Mouse (Mus musculus) gastrocnemius, postnatal 10 days (tissue): ENCODE data around the gene Unc13b. TPM values are rescaled to one million over a fixed set of nuclear protein-coding genes. Genes with fewer than 3 reads are reported as not detected.

ENCODE experiments used
- DNase-seq: peaks from one replicate; pipeline ENCODE4 v3.0.0; 2021; ENCODE audit warnings: mixed read lengths
- total RNA-seq, 2 experiments: library from RNA; stranded (reverse); gene quantifications; 2 replicates each; pipeline ENCODE4 v1.2.3; 2021

Gene Unc13b
- total RNA-seq, 2 experiments from 2014 or later, result 5.0 to 7.1 TPM

DNA sequence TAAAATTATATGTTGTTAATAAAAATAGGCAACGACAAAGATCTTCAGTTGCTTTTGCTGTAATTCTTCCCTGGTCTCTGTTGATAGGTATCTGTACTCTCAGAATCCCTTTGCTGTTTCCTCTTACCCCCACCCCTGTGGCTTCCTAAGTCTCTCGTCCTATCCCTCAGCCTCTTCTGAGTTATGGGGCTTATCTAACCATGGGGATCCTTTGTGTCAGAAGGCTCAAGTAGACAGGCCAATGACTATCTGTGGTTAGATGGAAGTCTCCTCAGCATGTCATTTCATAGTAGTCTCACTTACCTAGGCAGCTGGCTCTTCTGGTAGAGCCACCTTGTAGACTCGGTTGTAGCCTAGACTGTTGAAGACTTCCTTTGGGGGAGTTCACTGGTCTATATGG, 173.1 kb downstream of the Unc13b start:
- DNase-seq, result no peak

DNA sequence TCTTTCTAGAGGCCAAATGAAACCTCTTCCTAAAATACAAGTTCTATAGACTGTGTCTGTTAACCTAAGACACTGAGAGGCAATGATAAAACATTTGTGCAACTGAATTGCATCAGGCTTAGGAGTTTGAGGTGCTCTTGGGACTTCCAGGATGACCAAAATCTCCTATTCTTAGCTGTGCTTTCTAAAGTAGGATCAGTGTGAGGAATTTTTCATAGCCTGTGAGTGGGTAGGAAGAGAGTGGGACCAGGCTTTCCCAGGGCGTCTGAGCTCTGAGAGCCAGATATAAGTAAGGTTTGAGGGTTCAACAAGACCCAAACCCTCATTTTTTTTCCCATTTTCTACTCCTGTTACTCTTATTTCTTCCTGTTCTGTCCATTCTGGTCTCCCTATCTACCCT, 174.2 kb downstream of the Unc13b start:
- no peak for DNase-seq

DNA sequence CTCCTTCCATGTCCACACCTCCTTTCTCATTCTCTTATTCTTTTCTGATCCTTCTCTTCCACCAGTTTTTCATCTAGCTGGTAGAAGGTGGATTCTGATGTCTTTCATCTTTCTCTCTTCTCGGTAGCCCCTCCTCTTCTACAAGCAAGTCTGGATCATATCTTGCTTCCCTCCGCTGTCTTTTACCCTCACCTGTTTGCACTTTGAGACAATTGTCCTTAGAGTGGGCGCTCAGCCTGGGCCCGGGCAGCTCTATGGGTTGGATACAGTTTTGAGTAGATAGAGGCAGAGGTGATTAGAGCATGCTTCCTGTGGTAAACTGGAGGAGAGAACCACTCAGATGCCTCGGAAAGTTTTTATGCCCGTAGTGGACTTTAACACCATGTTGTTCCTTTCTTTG, 174.7 kb downstream of the Unc13b start:
- DNase-seq, result no peak

DNA sequence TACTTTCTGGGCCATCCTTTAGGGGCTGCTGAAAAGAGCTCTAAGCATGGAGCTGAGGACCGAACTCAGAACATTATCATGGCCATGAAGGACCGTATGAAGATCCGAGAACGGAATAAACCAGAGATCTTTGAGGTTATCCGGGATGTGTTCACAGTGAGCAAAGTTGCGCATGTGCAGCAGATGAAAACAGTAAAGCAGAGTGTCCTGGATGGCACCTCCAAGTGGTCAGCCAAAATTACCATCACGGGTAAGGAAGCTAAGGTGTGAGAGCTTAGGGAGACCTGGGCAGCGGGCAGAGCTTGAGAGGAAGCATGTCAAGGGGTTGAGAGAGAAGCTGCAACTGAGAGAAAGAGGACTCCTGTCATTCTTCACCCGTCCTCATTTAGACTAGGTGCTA, 178.1 kb downstream of the Unc13b start:
- no peak for DNase-seq

DNA sequence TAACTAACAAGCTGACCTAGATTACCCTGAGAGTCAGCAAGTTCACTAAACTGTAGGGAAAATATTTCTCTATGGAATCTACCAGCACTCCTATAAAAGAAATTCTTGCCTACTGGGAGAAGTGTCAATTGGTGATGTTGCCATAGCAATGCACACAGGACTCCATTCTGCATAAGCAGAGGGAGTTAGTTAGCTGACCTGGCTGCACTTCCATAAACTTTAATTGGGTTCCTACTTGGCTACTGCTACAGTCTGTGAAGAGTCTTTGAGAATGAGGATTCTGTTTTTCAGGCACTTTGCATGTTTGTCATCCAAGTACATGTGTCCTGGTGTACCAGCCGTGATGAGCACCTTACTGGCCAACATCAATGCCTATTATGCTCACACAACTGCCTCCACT, 182.0 kb downstream of the Unc13b start:
- DNase-seq, result no peak

DNA sequence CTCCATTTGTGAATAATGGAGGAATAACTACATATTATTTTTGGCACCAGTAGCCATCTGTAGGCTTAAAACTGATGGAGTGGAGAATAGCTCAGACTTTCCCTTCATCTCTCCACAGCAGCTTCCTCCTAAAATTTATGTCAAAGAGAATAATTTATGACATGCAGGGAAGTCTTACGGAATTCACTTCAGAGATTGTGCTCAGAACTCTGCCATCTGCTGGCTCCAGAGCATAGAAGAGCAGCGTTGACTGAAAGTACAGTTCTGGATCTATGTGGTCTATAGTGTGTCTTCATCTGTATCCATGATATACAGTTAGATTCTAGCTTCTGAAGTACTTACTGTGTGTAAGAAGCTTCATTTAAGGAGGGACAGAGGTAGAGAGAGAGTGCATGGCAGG, 185.3 kb downstream of the Unc13b start:
- no peak for DNase-seq

DNA sequence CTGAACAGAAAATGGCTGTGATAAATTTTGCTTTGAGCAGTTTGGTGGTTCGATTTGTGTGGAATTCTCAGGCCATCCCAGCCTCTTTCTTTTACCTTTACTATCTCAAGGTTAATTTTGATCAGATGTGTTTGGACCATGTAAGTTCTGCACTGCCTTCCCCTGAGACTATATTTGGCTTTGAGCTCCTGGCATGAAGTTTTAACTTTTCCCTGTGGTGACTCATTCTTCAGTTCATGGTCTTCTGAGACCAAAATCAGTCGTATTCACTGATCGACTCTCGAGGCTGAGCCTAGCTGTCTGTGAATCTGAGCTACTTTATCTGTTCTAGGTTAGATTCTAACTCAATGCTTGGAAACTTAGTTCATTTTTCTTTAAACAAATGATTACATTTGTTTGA, 187.0 kb downstream of the Unc13b start:
- DNase-seq, result no peak

DNA sequence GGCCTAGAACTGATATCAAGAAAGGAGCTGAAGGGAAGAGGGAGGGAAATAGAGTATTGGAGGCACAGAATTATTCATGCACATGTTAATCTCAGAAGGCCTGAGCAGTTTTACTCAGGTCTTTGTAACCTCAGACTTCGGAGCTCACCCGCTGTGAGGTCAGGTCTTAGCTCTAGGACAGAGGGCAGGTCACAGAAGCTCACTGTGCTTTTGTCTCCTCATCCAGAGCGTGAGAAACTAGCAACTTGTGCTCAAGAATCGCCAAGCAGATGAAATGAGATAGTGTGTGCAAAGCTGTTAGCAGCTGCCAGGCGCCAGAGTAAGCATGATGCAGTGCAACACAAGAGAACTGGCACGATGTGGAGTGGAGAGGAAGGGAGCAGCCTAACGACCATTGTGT, 189.3 kb downstream of the Unc13b start:
- DNase-seq, result no peak

DNA sequence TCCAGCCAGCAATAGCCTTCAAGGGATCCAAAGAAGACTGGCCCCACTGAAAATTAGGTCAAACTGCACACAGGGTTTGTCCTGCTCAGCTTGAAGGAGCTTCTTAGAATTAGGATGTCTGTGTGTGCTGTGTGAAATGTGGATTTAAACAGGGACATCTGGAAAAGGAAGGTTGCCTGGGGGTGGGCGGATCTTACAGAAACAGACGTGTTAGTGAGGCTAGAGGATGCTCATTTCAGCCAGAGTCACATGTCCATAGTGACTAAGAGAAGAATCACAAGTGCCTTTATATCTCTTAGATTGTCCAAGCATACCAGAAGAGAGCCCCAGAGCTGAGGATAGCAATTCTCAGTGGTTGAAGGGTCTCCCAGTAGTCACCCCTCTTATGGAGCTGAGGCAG, 190.2 kb downstream of the Unc13b start:
- DNase-seq, result no peak

DNA sequence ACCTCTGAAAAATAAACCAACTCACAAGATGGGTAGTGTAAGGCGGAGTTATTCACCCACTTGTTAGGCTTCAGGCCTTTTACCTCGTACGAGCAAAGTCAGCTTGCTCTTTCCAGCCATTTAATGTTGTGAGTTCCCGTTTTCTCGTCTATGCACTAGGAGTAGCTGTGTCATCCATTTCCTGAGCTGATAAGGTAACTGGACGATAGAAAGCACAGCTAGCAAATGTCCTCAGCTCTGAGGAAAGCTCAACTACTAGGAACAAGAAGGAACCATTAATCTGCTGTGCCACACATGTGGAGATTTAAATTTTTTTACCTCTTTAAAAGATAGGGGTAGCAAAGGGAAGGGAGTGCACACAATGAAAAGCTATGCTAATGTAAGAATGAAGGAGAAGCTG, 192.5 kb downstream of the Unc13b start:
- no peak for DNase-seq

DNA sequence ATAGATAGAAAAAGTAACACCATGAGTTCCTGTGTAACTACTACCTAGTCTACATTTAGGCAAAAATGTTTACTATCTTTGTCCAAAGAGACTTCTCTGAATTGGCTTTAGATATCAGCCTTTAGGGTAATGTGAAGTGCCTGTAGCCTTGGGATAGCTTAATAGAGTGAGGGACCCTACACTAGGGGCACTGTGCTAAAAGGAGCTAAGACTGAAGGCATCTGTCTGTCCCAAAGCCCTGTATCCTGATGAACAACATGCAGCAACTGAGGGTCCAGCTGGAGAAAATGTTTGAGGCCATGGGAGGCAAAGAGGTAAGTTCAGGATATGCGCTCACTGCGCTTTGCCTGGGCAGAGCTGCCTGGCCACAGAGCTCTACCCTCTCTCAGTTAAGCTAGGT, 198.3 kb downstream of the Unc13b start:
- no peak for DNase-seq

DNA sequence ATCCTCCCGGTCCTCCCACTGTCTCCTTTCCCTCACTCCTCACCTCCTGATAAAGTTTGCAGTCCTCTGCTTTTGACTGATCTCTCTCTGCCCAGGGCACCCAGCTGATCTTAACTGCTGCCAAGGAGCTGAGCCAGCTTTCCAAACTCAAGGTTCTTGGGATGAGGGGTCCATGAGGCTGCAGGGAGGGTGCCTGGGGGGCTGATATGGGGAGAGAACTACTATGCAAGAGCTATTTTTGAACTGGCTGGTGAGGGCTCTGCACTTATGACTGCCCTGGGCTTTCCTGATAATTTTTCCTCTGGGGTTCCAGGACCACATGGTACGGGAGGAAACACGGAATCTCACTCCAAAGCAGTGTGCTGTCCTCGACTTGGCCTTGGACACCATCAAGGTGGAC, 199.8 kb downstream of the Unc13b start:
- DNase-seq, result no peak

DNA sequence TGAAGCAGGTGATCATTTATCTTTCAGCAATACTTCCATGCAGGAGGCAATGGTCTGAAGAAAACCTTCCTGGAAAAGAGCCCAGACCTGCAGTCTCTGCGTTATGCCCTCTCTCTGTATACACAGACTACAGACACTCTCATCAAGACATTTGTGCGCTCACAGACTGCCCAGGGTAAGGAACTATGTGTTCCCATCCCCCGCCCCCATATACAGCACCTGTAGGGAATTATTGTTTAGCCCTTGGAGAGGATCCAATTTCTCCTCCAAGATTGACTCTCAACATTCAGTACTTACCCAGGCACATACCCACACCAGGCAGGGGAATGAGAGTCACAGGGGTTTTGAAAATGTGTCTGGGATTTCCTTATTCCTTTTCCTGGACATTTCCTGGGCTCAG, 200.7 kb downstream of the Unc13b start:
- no peak for DNase-seq

DNA sequence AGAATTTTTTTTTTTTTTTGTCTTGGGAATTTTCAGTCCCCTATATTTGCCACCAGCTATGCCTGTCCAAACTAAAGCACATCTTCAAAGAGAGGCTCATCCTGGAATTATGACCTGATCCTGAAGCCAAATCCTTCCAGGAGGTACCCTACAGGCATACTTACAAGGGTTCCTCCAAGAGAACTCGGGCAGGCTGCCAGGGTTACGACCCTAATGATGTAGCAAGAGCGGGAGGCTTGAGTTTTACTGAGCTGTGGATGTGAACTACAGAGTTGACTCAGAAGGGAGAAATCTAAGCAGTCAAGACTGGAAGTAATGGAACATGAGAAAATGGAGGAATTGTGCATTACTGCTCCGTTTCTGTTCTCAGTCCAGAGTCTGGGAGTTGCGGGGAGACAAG, 201.3 kb downstream of the Unc13b start:
- peak; percentile 13 for DNase-seq

DNA sequence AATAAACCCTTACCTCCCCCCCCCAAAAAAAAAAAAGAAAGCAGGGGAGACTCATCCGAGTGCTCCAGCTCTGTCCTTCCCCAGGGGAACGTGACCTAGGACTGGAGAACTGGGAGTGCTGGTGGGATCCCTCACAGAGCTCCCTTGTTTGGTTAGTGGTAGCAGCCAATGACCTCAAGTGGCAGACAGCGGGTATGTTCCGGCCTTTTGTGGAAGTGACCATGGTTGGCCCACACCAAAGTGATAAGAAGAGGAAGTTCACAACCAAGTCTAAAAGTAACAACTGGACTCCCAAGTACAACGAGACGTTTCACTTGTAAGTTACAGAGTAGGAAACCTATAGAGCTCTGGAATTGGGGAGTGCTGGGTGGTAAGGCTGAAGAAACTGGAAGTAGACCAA, 204.1 kb downstream of the Unc13b start:
- no peak for DNase-seq

DNA sequence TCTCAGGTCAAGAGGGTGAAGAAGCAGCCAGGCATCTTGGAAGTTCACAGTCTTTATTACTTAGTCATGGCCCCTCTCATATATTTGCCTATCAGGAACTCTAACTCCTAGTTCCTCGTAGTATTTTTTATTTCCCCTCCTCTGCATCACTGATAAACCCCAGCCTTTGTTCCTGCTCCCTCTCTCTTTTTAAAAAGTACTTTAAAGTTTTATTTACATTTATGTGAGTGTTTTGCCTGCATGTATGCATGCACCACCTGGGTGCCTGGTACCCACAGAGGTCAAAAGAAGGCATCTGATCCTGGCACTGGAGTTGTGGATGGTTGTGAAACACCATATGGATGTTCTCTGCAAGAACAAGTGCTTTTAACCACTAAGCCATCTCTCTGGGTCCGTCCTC, 207.4 kb downstream of the Unc13b start:
- no peak for DNase-seq

DNA sequence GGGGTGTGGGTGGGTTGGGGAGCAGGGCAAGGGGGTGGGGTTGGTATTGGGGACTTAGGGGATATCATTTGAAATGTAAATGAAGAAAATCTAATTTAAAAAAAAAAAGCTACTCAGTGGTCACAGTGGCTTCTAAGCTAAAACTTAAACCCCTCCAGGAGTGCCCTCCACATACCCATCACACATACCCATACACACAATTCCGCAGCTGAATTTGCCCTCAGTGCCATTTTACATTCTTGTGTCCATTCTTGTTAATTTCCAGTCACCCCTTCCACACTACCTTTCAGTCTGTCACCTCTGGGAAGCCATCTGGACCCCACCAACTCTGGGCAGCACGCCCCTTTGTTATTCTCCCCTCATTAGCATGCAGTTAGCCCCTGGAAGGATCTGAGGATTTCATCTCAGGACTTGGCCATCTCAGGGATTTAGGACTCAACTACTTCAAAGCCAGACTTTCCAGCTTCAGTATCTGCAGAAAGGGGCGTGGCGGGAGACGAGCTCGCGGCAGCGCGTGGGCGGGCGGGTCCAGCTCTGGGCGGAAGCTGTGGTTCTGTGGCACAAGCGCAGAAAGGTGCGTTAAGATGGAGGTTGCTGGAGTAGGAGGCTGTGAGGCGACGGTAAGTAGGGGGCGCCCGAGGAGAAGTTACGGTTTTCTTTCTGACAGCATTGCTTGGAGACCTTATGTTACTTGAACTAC, 208.0 kb downstream of the Unc13b start, which contains the start of gene Atp8b5:
Gene Atp8b5 (plus strand): TSS at position 537 of the 700 bp plus-strand sequence.
- peak; percentile 70 for DNase-seq

DNA sequence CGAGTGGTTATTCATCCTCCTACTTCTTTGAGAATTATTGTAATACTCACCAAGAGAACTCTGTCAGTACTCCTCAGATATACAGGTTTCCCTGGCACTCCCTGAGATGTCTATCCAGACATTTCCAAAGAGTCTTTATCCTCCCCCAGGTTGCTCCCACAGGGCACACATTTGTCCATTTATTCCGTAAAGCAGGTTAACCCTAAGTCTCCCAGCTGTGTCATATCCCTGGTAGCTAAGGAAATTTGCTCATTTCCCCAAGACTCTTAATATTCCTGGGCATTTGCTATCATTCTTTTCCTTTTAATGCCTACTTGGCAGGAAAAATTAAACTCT, 208.5 kb downstream of the Unc13b start:
- no peak for DNase-seq

DNA sequence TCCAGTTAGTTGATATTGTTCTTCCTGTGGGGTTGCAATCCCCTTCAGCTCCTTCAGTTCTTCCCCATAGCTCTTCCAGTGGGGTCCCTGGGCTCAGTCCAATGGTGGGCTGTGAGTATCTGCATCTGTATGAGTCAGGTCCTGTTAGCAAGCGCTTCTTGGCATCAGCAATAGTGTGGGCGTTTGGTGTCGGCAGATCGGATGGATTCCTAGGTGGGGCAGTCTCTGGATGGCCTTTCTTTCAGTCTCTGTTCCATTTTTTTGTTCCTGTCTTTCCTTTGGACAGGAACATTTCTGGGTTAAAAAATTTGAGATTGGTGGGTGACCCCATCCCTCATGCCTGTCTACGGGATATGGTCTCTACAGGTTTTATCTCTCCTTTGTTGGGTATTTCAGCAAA, 226.7 kb downstream of the Unc13b start:
- no peak for DNase-seq

DNA sequence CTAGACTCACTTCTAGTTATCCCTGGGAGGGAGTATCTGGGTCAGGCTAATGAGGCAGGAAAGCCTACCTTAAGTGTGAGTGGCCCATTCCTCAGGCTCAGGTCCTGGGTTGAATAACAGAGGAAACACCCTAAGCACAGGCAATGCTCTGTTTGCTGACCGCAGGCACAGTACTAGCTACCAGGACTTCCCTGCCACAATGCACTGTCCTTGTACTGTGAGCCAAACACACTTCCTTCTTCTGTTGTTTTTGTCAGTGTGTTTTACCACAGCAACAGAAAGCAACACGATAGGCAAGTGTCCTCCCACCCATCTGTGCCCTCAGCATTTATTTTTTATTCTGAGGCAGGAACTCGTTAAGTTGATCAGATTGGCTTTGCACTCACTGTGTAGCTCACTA, 228.6 kb downstream of the Unc13b start:
- no peak for DNase-seq

DNA sequence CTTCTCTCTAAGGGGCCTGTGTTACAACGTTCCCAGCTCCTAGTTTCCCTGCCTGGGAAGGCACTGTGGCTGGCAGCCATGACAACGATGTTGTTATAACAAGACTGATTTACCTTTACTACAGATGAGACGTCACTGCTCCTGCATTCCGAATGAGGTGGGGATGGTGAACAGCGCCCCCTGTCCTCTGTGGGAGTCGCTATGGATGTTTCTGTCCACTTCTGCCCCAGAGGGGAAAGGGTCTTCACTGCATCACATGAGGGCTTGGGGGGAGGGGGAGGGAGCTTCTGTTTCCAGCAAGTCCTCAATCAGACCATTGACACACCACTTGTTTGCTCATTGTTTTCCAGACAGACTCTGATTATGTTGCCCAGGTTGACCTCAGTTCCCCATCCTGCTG, 235.2 kb downstream of the Unc13b start:
- no peak for DNase-seq

DNA sequence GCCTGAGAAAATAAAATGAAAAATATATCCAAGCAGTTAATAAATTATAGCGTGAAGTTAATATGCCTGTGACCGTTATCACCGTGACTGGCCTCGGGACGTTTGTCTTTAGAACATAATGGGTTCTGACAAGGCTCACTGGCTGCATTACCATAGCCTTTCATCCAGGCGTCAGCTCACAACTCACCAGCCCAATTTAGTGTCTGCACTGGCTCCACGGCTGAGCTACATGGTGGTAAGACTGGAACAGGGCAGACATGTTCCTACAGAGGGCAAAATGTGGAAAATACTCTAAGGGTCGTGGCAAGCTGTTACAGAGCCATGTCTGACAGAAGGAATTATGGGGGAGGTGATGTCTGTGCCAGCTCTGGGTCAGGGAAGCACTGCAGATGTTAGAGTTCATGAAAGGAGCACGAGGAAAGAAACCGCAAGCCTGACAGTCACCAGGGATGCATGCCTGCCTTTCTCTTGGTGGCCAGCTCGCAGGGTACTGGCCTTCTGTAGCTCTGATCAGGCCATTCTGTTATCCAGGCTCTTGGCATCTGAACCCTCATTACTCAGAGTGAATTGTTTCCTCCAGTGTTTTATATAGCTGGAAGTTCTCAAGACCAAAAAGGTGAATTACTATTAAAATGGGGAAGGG, 251.1 kb downstream of the Unc13b start:
- DNase-seq, result no peak
